Mouse (Mus musculus): ENCODE measurements around the gene Marcksl1. TPM values are rescaled to one million over a fixed set of nuclear protein-coding genes. Genes with fewer than 3 reads are reported as not detected.

Marcksl1 gene
- polyA plus RNA-seq, 1 experiment from 2014 or later: 142 TPM

DNA sequence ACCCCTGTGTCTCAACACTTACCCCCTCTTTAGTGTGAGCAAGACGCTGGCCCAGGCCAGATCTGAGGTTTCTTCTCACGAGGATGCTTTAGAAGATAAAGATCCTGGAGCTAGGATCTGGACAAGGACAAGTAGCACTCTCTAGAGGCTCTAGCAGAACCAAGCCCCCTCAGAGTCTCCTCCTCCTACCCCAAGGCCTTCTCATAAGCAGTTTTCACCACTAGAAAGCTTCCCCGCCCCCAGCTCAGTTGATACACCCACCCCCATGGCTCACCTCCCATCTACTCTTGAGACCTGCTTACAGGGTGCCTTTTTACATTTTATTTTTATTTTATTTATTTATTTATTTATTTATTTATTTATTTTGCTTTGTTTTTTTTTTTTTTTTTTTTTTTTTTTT is 3.7 kb upstream of the Marcksl1 start:
- ATAC-seq: no peak
- 77% methylated on average over 3 of the region's 3 CpGs for WGBS
- Histone ChIP-seq H3K9me3 (ENCODE audit: control insufficient read depth) (no peaks in the 10 kb centered on the region), H3K4me2 (replicated peaks; ENCODE audit: low read depth) (no peak overlapping the region), H3K36me3 (ENCODE audit: control insufficient read depth, insufficient read depth) (no peaks in the 10 kb centered on the region), H3K4me1 (replicated peaks; ENCODE audit: control insufficient read depth, insufficient read depth, low read length) (0 out of 2 replicates have a peak, but pooled peaks cover 4% of the 10 kb centered on the region), H3K4me3 (ENCODE audit: low read depth, low read length) (no peak overlapping the region), H3K9ac (ENCODE audit: low read depth, low read length) (no peak overlapping the region), H3K27me3 (replicated peaks; ENCODE audit: control insufficient read depth, insufficient read depth, low read length) (no peaks in the 10 kb centered on the region), H3K27ac (ENCODE audit: low read depth, low read length) (no peak overlapping the region)
- TF ChIP-seq CTCF (IDR thresholded peaks at IDR 0.05; ENCODE audit: low read depth): no peak

DNA sequence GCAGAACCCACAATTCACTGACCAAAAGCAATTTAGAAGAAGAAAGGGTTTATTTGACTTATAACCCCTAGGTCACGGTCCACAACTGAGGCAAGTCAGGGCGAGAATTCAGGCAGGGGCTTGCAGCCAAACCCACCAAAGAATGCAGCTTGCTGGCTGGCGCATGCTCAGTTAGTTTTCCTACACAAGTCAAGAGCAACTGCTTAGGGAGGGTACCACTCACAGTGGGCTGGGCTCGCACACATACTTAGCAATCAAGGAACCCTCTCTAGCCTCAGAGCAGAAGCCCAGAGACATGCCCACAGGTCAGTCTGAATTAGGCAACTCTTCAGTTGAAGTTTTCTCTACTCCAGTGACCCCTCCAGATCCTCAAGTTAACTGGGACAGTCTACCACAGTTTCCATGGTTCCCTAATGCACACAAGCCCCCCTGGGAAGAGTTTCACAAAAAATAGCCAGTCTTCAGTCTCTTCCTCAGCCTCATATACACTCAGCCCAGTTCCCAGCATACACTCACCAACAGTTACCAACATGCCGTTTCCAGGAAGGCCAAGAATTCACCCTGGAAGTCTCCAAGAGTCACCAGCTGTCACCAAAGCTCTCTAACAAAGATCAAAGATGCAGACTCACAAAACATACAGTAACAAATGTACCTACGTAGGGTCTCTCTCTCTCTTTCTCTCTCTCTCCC is 2.5 kb upstream of the Marcksl1 start:
- no peak for TF ChIP-seq CTCF (IDR thresholded peaks at IDR 0.05; ENCODE audit: low read depth)

DNA sequence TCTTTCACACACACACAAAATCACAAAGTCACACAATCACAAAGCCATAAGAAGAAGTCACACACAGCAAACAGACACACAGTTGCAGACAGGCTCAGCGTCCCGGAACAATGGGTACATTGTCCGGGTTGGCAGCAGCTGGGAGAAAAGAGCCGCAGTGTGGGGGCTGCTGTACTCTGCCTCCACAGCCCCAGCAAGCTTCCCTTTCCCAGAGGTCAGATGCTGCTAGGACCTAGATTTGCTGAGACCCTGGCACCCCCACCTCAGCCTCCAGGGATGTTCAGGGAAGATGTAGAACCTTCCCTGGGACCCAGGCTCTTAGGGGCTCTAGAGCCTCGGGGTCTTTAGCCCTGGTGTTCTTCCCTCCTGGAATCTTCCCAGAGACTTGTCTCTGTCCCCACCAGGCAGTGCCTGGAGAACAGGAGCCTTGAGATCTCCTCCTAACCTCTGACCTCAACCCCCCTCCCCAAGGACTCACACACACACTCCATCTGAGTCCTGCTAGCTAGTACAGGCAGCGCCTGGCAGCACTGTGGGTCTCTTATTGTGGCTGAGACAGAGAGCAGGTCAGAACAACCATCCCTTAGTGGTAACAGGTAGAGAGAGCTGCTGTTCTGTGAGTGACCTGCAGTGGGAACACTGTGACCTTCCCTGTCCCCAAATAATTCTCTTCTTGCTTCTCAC is 1.8 kb upstream of the Marcksl1 start:
- Histone ChIP-seq H3K4me1 (replicated peaks; ENCODE audit: control insufficient read depth, insufficient read depth, low read length) (0 out of 2 replicates have a peak, but pooled peaks cover 4% of the 10 kb centered on the region), H3K4me2 (replicated peaks; ENCODE audit: low read depth) (no peak overlapping the region), H3K36me3 (ENCODE audit: control insufficient read depth, insufficient read depth) (peaks cover 2% of the 10 kb centered on the region; the same call in 1 of the 2 replicates), H3K9me3 (ENCODE audit: control insufficient read depth) (no peaks in the 10 kb centered on the region), H3K27me3 (replicated peaks; ENCODE audit: control insufficient read depth, insufficient read depth, low read length) (no peaks in the 10 kb centered on the region), H3K27ac (ENCODE audit: low read depth, low read length) (no peak overlapping the region), H3K4me3 (ENCODE audit: low read depth, low read length) (no peak overlapping the region), H3K9ac (ENCODE audit: low read depth, low read length) (no peak overlapping the region)
- no peak for TF ChIP-seq CTCF (IDR thresholded peaks at IDR 0.05; ENCODE audit: low read depth)
- no peak for ATAC-seq
- 60% methylated on average over 6 of the region's 6 CpGs for WGBS

More for the DNA sequence above, 2.5 kb upstream of the Marcksl1 start:
- Histone ChIP-seq H3K27me3 (replicated peaks; ENCODE audit: control insufficient read depth, insufficient read depth, low read length) (no peaks in the 10 kb centered on the region), H3K9me3 (ENCODE audit: control insufficient read depth) (no peaks in the 10 kb centered on the region), H3K9ac (ENCODE audit: low read depth, low read length) (no peak overlapping the region), H3K4me1 (replicated peaks; ENCODE audit: control insufficient read depth, insufficient read depth, low read length) (0 out of 2 replicates have a peak, but pooled peaks cover 4% of the 10 kb centered on the region), H3K36me3 (ENCODE audit: control insufficient read depth, insufficient read depth) (no peaks in the 10 kb centered on the region), H3K27ac (ENCODE audit: low read depth, low read length) (no peak overlapping the region), H3K4me2 (replicated peaks; ENCODE audit: low read depth) (no peak overlapping the region), H3K4me3 (ENCODE audit: low read depth, low read length) (no peak overlapping the region)
- ATAC-seq: no peak
- 73% methylated on average over 6 of the region's 6 CpGs for WGBS

DNA sequence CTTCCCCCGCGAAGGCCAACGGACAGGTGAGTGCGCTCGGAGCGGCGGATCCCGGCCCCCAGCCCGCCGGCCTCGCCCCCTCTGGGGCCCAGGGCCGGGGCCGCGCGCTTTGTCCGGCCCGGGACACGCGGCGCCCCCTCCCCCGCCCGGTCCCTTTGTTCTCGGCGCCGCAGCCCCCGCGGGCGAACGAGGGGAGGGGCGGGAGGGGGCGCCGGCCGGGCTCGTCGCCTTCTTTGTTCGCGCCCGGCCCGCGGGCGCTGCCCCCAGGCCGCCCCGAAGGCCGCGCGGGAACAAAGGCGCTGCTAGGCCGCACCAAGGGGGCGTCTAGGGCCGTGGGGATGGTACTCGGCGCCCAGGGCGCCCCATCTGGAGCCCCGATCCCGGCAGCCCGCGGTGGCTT is 510 bp downstream of the Marcksl1 start:
- under 1% methylated on average over 14 of the region's 57 CpGs for WGBS
- Histone ChIP-seq H3K4me2 (replicated peaks; ENCODE audit: low read depth) (peak overlapping the region; percentile 99), H3K27me3 (replicated peaks; ENCODE audit: control insufficient read depth, insufficient read depth, low read length) (no peaks in the 10 kb centered on the region), H3K4me1 (replicated peaks; ENCODE audit: control insufficient read depth, insufficient read depth, low read length) (0 out of 2 replicates have a peak, but pooled peaks cover 4% of the 10 kb centered on the region), H3K27ac (ENCODE audit: low read depth, low read length) (peak overlapping the region; percentile 76), H3K36me3 (ENCODE audit: control insufficient read depth, insufficient read depth) (peaks cover 25% of the 10 kb centered on the region), H3K4me3 (ENCODE audit: low read depth, low read length) (peak overlapping the region; percentile 84), H3K9me3 (ENCODE audit: control insufficient read depth) (no peaks in the 10 kb centered on the region), H3K9ac (ENCODE audit: low read depth, low read length) (peak overlapping the region; percentile 84)
- TF ChIP-seq CTCF (IDR thresholded peaks at IDR 0.05; ENCODE audit: low read depth): no peak
- ATAC-seq: peak; percentile 14; the same call in 1 of the 2 replicates

DNA sequence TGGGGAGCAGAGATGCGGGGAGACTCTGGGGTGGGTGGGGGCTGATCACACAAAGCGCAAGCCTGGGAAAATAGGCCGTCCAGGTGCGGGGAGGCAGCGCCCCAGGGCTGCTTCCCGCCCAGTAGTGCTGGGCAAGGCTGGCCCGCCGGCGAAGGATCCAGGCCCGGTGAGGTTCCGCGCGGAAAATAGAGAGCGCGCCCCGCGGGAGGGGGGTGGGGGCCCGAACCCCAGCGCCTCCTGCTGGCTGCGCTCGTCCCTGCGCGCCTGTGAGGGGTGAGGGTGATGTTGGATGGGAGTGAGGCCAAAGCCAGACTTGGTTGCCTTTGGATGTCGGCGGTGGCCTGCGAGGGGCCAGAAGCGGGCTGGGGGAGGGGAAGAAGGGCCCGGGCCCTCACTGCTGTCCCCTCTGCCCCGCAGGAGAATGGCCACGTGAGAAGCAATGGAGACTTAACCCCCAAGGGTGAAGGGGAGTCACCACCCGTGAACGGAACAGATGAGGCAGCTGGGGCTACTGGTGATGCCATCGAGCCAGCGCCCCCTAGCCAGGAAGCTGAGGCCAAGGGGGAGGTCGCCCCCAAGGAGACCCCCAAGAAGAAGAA is 1.0 kb downstream of the Marcksl1 start:
- peak overlapping the region; percentile 76 for H3K27ac ChIP-seq (ENCODE audit: low read depth, low read length)
- peak; percentile 58 for ATAC-seq
- H3K27me3 ChIP-seq (replicated peaks; ENCODE audit: control insufficient read depth, insufficient read depth, low read length): no peaks in the 10 kb centered on the region
- peak overlapping the region; percentile 99 for H3K4me2 ChIP-seq (replicated peaks; ENCODE audit: low read depth)
- H3K4me3 ChIP-seq (ENCODE audit: low read depth, low read length): peak overlapping the region; percentile 84
- H3K36me3 ChIP-seq (ENCODE audit: control insufficient read depth, insufficient read depth): peaks cover 26% of the 10 kb centered on the region
- no peaks in the 10 kb centered on the region for H3K9me3 ChIP-seq (ENCODE audit: control insufficient read depth)
- H3K4me1 ChIP-seq (replicated peaks; ENCODE audit: control insufficient read depth, insufficient read depth, low read length): 0 out of 2 replicates have a peak, but pooled peaks cover under 1% of the 10 kb centered on the region
- TF ChIP-seq CTCF (IDR thresholded peaks at IDR 0.05; ENCODE audit: low read depth): peak; percentile 89
- under 1% methylated on average over 33 of the region's 35 CpGs for WGBS
- peak overlapping the region; percentile 84 for H3K9ac ChIP-seq (ENCODE audit: low read depth, low read length)

DNA sequence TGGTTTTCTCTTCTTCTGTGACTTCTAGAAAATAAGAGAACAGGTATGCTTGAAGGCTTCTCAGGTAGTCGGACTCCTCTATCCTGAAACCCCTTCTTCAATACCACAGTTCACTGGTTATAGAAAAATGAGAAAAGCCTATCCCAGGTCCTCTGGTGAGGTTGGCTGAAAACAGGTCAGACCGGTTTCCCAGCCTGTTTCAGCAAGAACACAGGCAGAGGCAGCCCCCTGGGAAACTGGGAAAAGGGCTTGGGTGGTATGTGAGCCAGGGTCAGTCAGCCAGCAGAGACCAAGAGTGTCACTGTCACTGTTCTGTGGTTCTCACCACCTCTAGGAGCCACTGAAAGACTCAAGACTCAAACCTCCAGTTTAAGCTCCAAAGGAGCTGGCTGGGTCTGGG is 3.5 kb downstream of the Marcksl1 start:
- TF ChIP-seq CTCF (IDR thresholded peaks at IDR 0.05; ENCODE audit: low read depth): no peak
- Histone ChIP-seq H3K9ac (ENCODE audit: low read depth, low read length) (no peak overlapping the region), H3K27me3 (replicated peaks; ENCODE audit: control insufficient read depth, insufficient read depth, low read length) (no peaks in the 10 kb centered on the region), H3K4me3 (ENCODE audit: low read depth, low read length) (no peak overlapping the region), H3K9me3 (ENCODE audit: control insufficient read depth) (no peaks in the 10 kb centered on the region), H3K36me3 (ENCODE audit: control insufficient read depth, insufficient read depth) (peaks cover 50% of the 10 kb centered on the region), H3K4me1 (replicated peaks; ENCODE audit: control insufficient read depth, insufficient read depth, low read length) (no peaks in the 10 kb centered on the region), H3K4me2 (replicated peaks; ENCODE audit: low read depth) (no peak overlapping the region), H3K27ac (ENCODE audit: low read depth, low read length) (no peak overlapping the region)
- WGBS: 17% methylated on average over 2 of the region's 2 CpGs
- ATAC-seq: no peak
